Mouse (Mus musculus): ENCODE data around the gene Nell2. TPM values are rescaled to one million over a fixed set of nuclear protein-coding genes. Genes with fewer than 3 reads are reported as not detected.

Gene Nell2
- polyA plus RNA-seq, 1 experiment = not detected

- no peak for TF ChIP-seq GATA1 (IDR thresholded peaks at IDR 0.05; ENCODE audit: low read length)
Measured at GRCm38 (mm10) chr15:95492201-95492600, 36.2 kb downstream of the Nell2 start.

GRCm38 (mm10) chr15:95489174-95489573, 39.2 kb downstream of the Nell2 start:
- no peak for TF ChIP-seq GATA1 (IDR thresholded peaks at IDR 0.05; ENCODE audit: low read length)

- TF ChIP-seq GATA1 (IDR thresholded peaks at IDR 0.05; ENCODE audit: low read length) = no peak
Measured at GRCm38 (mm10) chr15:95487961-95488360, 40.4 kb downstream of the Nell2 start.

- TF ChIP-seq GATA1 (IDR thresholded peaks at IDR 0.05; ENCODE audit: low read length) = no peak
Measured at GRCm38 (mm10) chr15:95482002-95482401, 46.4 kb downstream of the Nell2 start.

GRCm38 (mm10) chr15:95481585-95481984, 46.8 kb downstream of the Nell2 start:
- TF ChIP-seq GATA1 (IDR thresholded peaks at IDR 0.05; ENCODE audit: low read length) = no peak

GRCm38 (mm10) chr15:95476440-95476839, 51.9 kb downstream of the Nell2 start:
- TF ChIP-seq GATA1 (IDR thresholded peaks at IDR 0.05; ENCODE audit: low read length) = no peak

GRCm38 (mm10) chr15:95473976-95474375, 54.4 kb downstream of the Nell2 start:
- no peak for TF ChIP-seq GATA1 (IDR thresholded peaks at IDR 0.05; ENCODE audit: low read length)

GRCm38 (mm10) chr15:95467195-95467594, 61.2 kb downstream of the Nell2 start:
- TF ChIP-seq GATA1 (IDR thresholded peaks at IDR 0.05; ENCODE audit: low read length) = no peak

- TF ChIP-seq GATA1 (IDR thresholded peaks at IDR 0.05; ENCODE audit: low read length) = no peak
Measured at GRCm38 (mm10) chr15:95460041-95460566, 68.3 kb downstream of the Nell2 start.

- TF ChIP-seq GATA1 (IDR thresholded peaks at IDR 0.05; ENCODE audit: low read length) = no peak
Measured at GRCm38 (mm10) chr15:95444586-95444985, 83.8 kb downstream of the Nell2 start.

GRCm38 (mm10) chr15:95437740-95438139, 90.6 kb downstream of the Nell2 start:
- TF ChIP-seq GATA1 (IDR thresholded peaks at IDR 0.05; ENCODE audit: low read length) = no peak

- no peak for TF ChIP-seq GATA1 (IDR thresholded peaks at IDR 0.05; ENCODE audit: low read length)
Measured at GRCm38 (mm10) chr15:95436261-95436660, 92.1 kb downstream of the Nell2 start.

- TF ChIP-seq GATA1 (IDR thresholded peaks at IDR 0.05; ENCODE audit: low read length) = no peak
Measured at GRCm38 (mm10) chr15:95431156-95431799, 97.1 kb downstream of the Nell2 start.

GRCm38 (mm10) chr15:95430000-95430399, 98.4 kb downstream of the Nell2 start:
- TF ChIP-seq GATA1 (IDR thresholded peaks at IDR 0.05; ENCODE audit: low read length) = no peak

GRCm38 (mm10) chr15:95428003-95428663, 100.2 kb downstream of the Nell2 start:
- TF ChIP-seq GATA1 (IDR thresholded peaks at IDR 0.05; ENCODE audit: low read length) = no peak

- TF ChIP-seq GATA1 (IDR thresholded peaks at IDR 0.05; ENCODE audit: low read length) = no peak
Measured at GRCm38 (mm10) chr15:95425085-95425484, 103.3 kb downstream of the Nell2 start.

All from G1E-ER4 (cell line).